Mouse (Mus musculus): ENCODE data around the gene Cpm.

GRCm38 (mm10) chr10:117666947-117667630, 37.8 kb downstream of the Cpm start:
- no peak for TF ChIP-seq CTCF (IDR thresholded peaks at IDR 0.05; ENCODE audit: extremely low read depth, insufficient read depth, low read length)
- no peak for TF ChIP-seq POLR2A (IDR thresholded peaks at IDR 0.05; ENCODE audit: extremely low read depth, insufficient read depth, low read length)
